Mouse (Mus musculus): ENCODE data around the gene Gabarap. TPM values are rescaled to one million over a fixed set of nuclear protein-coding genes. Genes with fewer than 3 reads are reported as not detected.

The Gabarap gene
- total and polyA plus RNA-seq, 2 experiments from 2014 or later = 209 to 548 TPM

- Histone ChIP-seq H3K4me3 (ENCODE audit: low read length) (peak within 1 kb of the TSS; percentile 86), H3K9me3 (ENCODE audit: low read length) (no peaks in the 10 kb centered on the region), H3K4me1 (ENCODE audit: insufficient read depth, low read length) (peaks cover 13% of the 10 kb centered on the region), H3K27ac (peak within 1 kb of the TSS; percentile 99), H3K4me2 (ENCODE audit: low read depth, low read length) (peak within 1 kb of the TSS; percentile 91), H3K27me3 (ENCODE audit: insufficient read depth, low read length) (no peaks in the 10 kb centered on the region), H3K9ac (replicated peaks; ENCODE audit: low read length) (peak within 1 kb of the TSS; percentile 92), H3K36me3 (ENCODE audit: insufficient read depth, low read length) (peaks cover 17% of the 10 kb centered on the region)
- ATAC-seq (no peak), DNase-seq (ENCODE audit: low spot score) (peak; percentile 27)
- 0% methylated on average over 28 of the region's 43 CpGs for WGBS
- no peak for TF ChIP-seq CTCF (IDR thresholded peaks at IDR 0.05; ENCODE audit: low read depth)
Measured at GRCm38 (mm10) chr11:69981141-69981762, 9.7 kb upstream of the Gabarap start, which contains the start of gene Ctdnep1. Gene Ctdnep1 (plus strand): TSS chr11:69981156.

GRCm38 (mm10) chr11:69982225-69982624 is 8.7 kb upstream of the Gabarap start, which contains the start of gene Elp5:
Gene Elp5 (minus strand): TSS chr11:69982517.
- DNase-seq (ENCODE audit: low spot score) = no peak
- peak within 1 kb of the TSS; percentile 91 for H3K4me2 ChIP-seq (ENCODE audit: low read depth, low read length)
- peak within 1 kb of the TSS; percentile 99 for H3K27ac ChIP-seq
- peak within 1 kb of the TSS; percentile 92 for H3K9ac ChIP-seq (replicated peaks; ENCODE audit: low read length)
- 56% methylated on average over 8 of the region's 8 CpGs for WGBS
- H3K4me3 ChIP-seq (ENCODE audit: low read length) = peak within 1 kb of the TSS; percentile 86
- peaks cover 17% of the 10 kb centered on the region for H3K36me3 ChIP-seq (ENCODE audit: insufficient read depth, low read length)
- H3K4me1 ChIP-seq (ENCODE audit: insufficient read depth, low read length) = peaks cover 13% of the 10 kb centered on the region
- H3K9me3 ChIP-seq (ENCODE audit: low read length) = no peaks in the 10 kb centered on the region
- H3K27me3 ChIP-seq (ENCODE audit: insufficient read depth, low read length) = no peaks in the 10 kb centered on the region
- no peak for ATAC-seq
- no peak for TF ChIP-seq CTCF (IDR thresholded peaks at IDR 0.05; ENCODE audit: low read depth)

GRCm38 (mm10) chr11:69982877-69983276 is 8.1 kb upstream of the Gabarap start:
- no peak overlapping the region for H3K27ac ChIP-seq
- WGBS = 16% methylated on average over 5 of the region's 5 CpGs
- H3K27me3 ChIP-seq (ENCODE audit: insufficient read depth, low read length) = no peaks in the 10 kb centered on the region
- no peaks in the 10 kb centered on the region for H3K9me3 ChIP-seq (ENCODE audit: low read length)
- ATAC-seq (no peak), DNase-seq (ENCODE audit: low spot score) (no peak)
- H3K4me3 ChIP-seq (ENCODE audit: low read length) = 0 out of 2 replicates have a peak overlapping the region, but pooled peaks have one; percentile 5
- H3K9ac ChIP-seq (replicated peaks; ENCODE audit: low read length) = peak overlapping the region; percentile 92; the same call in 1 of the 2 replicates
- peaks cover 13% of the 10 kb centered on the region for H3K4me1 ChIP-seq (ENCODE audit: insufficient read depth, low read length)
- H3K4me2 ChIP-seq (ENCODE audit: low read depth, low read length) = peak overlapping the region; percentile 91
- H3K36me3 ChIP-seq (ENCODE audit: insufficient read depth, low read length) = peaks cover 22% of the 10 kb centered on the region
- no peak for TF ChIP-seq CTCF (IDR thresholded peaks at IDR 0.05; ENCODE audit: low read depth)

GRCm38 (mm10) chr11:69983377-69983776 is 7.6 kb upstream of the Gabarap start:
- H3K27me3 ChIP-seq (ENCODE audit: insufficient read depth, low read length) = no peaks in the 10 kb centered on the region
- no peak for ATAC-seq
- H3K9me3 ChIP-seq (ENCODE audit: low read length) = no peaks in the 10 kb centered on the region
- 87% methylated on average over 4 of the region's 4 CpGs for WGBS
- TF ChIP-seq CTCF (IDR thresholded peaks at IDR 0.05; ENCODE audit: low read depth) = no peak
- H3K9ac ChIP-seq (replicated peaks; ENCODE audit: low read length) = 0 out of 2 replicates have a peak overlapping the region, but pooled peaks have one; percentile 92
- H3K4me1 ChIP-seq (ENCODE audit: insufficient read depth, low read length) = peaks cover 13% of the 10 kb centered on the region
- no peak for DNase-seq (ENCODE audit: low spot score)
- no peak overlapping the region for H3K4me3 ChIP-seq (ENCODE audit: low read length)
- peak overlapping the region; percentile 91 for H3K4me2 ChIP-seq (ENCODE audit: low read depth, low read length)
- peaks cover 27% of the 10 kb centered on the region for H3K36me3 ChIP-seq (ENCODE audit: insufficient read depth, low read length)
- no peak overlapping the region for H3K27ac ChIP-seq

- no peaks in the 10 kb centered on the region for H3K27me3 ChIP-seq (ENCODE audit: insufficient read depth, low read length)
- 89% methylated on average over 8 of the region's 8 CpGs for WGBS
- H3K36me3 ChIP-seq (ENCODE audit: insufficient read depth, low read length) = peaks cover 38% of the 10 kb centered on the region
- H3K27ac ChIP-seq = no peak overlapping the region
- H3K4me3 ChIP-seq (ENCODE audit: low read length) = no peak overlapping the region
- ATAC-seq (no peak), DNase-seq (ENCODE audit: low spot score) (no peak)
- no peak overlapping the region for H3K4me2 ChIP-seq (ENCODE audit: low read depth, low read length)
- no peak overlapping the region for H3K9ac ChIP-seq (replicated peaks; ENCODE audit: low read length)
- peaks cover 13% of the 10 kb centered on the region for H3K4me1 ChIP-seq (ENCODE audit: insufficient read depth, low read length)
- H3K9me3 ChIP-seq (ENCODE audit: low read length) = no peaks in the 10 kb centered on the region
- no peak for TF ChIP-seq CTCF (IDR thresholded peaks at IDR 0.05; ENCODE audit: low read depth)
Measured at GRCm38 (mm10) chr11:69984431-69984830, 6.5 kb upstream of the Gabarap start.

GRCm38 (mm10) chr11:69989949-69990348 is 994 bp upstream of the Gabarap start:
- H3K4me3 ChIP-seq (ENCODE audit: low read length) = no peak overlapping the region
- no peak overlapping the region for H3K9ac ChIP-seq (replicated peaks; ENCODE audit: low read length)
- DNase-seq (ENCODE audit: low spot score) (no peak), ATAC-seq (no peak)
- no peak overlapping the region for H3K4me2 ChIP-seq (ENCODE audit: low read depth, low read length)
- H3K4me1 ChIP-seq (ENCODE audit: insufficient read depth, low read length) = peaks cover 8% of the 10 kb centered on the region; the same call in 1 of the 2 replicates
- H3K27ac ChIP-seq = no peak overlapping the region
- no peak for TF ChIP-seq CTCF (IDR thresholded peaks at IDR 0.05; ENCODE audit: low read depth)
- H3K27me3 ChIP-seq (ENCODE audit: insufficient read depth, low read length) = no peaks in the 10 kb centered on the region
- H3K36me3 ChIP-seq (ENCODE audit: insufficient read depth, low read length) = peaks cover 36% of the 10 kb centered on the region
- H3K9me3 ChIP-seq (ENCODE audit: low read length) = no peaks in the 10 kb centered on the region
- WGBS = 84% methylated on average over 8 of the region's 8 CpGs

GRCm38 (mm10) chr11:69991711-69992110 is 768 bp downstream of the Gabarap start:
- under 1% methylated on average over 15 of the region's 15 CpGs for WGBS
- no peak for TF ChIP-seq CTCF (IDR thresholded peaks at IDR 0.05; ENCODE audit: low read depth)
- DNase-seq (ENCODE audit: low spot score) (no peak), ATAC-seq (no peak)
- Histone ChIP-seq H3K36me3 (ENCODE audit: insufficient read depth, low read length) (peaks cover 28% of the 10 kb centered on the region; the same call in 1 of the 2 replicates), H3K27ac (peak overlapping the region; percentile 92), H3K9me3 (ENCODE audit: low read length) (no peaks in the 10 kb centered on the region), H3K27me3 (ENCODE audit: insufficient read depth, low read length) (no peaks in the 10 kb centered on the region), H3K9ac (replicated peaks; ENCODE audit: low read length) (peak overlapping the region; percentile 82), H3K4me3 (ENCODE audit: low read length) (peak overlapping the region; percentile 80), H3K4me1 (ENCODE audit: insufficient read depth, low read length) (peaks cover 8% of the 10 kb centered on the region; the same call in 1 of the 2 replicates), H3K4me2 (ENCODE audit: low read depth, low read length) (peak overlapping the region; percentile 76)

All from hindbrain, postnatal 0 days (tissue).